Mouse (Mus musculus) E14TG2a.4 (cell line): ENCODE data around the gene Gpr25.

ENCODE experiments used
- CTCF ChIP-seq: conservative IDR thresholded peaks from 2 replicates; pipeline ENCODE4 v1.5.1; 2014; ENCODE audit warnings: low read length
- POU5F1 ChIP-seq: IDR thresholded peaks from 2 replicates; pipeline ENCODE4 v1.6.1; 2014; ENCODE audit warnings: low read length, borderline replicate concordance

DNA sequence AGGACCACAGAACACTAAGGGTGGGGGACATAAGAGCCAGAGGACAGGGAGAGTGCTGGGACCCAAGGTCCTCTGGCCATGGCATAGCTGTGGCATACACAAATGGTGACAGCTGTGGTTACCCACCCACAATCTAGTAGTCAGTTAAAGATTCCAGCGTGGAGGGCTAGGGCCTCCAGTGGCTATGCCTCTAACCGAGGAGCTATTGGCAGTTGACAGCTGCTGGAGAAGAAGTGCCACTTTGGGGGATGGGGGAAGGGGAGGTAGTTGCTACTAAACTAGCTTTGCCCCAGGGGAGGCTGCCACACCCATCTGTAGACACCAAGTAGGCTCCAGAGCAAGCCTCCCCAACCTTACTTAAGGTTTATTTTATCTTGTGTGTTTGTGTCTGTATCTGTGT is 7.2 kb downstream of the Gpr25 start:
- TF ChIP-seq CTCF, result no peak
- no peak for TF ChIP-seq POU5F1
